Mouse (Mus musculus) CH12.LX (cell line): ENCODE results near the gene Txndc9. TPM values are rescaled to one million over a fixed set of nuclear protein-coding genes. Genes with fewer than 3 reads are reported as not detected.

Experiments
- DNase-seq: peaks from one replicate; pipeline ENCODE4 v3.0.0-alpha.2; 2013; ENCODE audit errors: extremely low read depth
- H3K27ac ChIP-seq: 2 replicates; pipeline ENCODE4 v1.5.1; 2012; ENCODE audit warnings: low read depth, mild to moderate bottlenecking, control low read depth, moderate library complexity; ENCODE audit not compliant: insufficient read depth
- H3K27me3 ChIP-seq: replicated peaks from 2 replicates; pipeline ENCODE3; 2012; ENCODE audit warnings: inconsistent platforms
- H3K36me3 ChIP-seq, 2 experiments: replicated peaks in 1 of 2; 2 replicates each; pipeline versions ENCODE3 to v1.6.1; 2012; ENCODE audit warnings: inconsistent platforms in 1 of 2, low read length in 1 of 2, mild to moderate bottlenecking in 1 of 2, mixed read lengths in 1 of 2, moderate library complexity in 1 of 2; ENCODE audit not compliant: control insufficient read depth in 1 of 2, insufficient read depth in 1 of 2
- H3K4me1 ChIP-seq, 2 experiments: 2 replicates each; pipeline ENCODE4 v1.6.1; 2012; ENCODE audit warnings: inconsistent platforms in 1 of 2, moderate library complexity in 1 of 2; ENCODE audit not compliant: insufficient read depth in 2 of 2, control insufficient read depth in 1 of 2
- H3K4me2 ChIP-seq: 2 replicates; pipeline ENCODE4 v1.6.1; 2012; ENCODE audit warnings: low read depth, mild to moderate bottlenecking, control low read depth; ENCODE audit not compliant: poor library complexity, insufficient read depth, severe bottlenecking
- H3K4me3 ChIP-seq, 3 experiments: fragments of 150-350 bp in 1 of 3; sonication (generic) in 1 of 3; replicated peaks in 1 of 3; 2 replicates each; pipeline versions ENCODE3 to v1.5.1; 2011 to 2012; ENCODE audit warnings: low read depth in 2 of 3, low read length in 2 of 3, mild to moderate bottlenecking in 2 of 3, moderate library complexity in 2 of 3, control low read depth in 1 of 3, improper control_type of control experiment in 1 of 3, inconsistent platforms in 1 of 3, mixed read lengths in 1 of 3; ENCODE audit not compliant: poor library complexity in 1 of 3
- H3K79me2 ChIP-seq: replicated peaks from 2 replicates; pipeline ENCODE4 v1.6.1; 2012; ENCODE audit warnings: mild to moderate bottlenecking, moderate library complexity; ENCODE audit not compliant: control insufficient read depth, poor library complexity, insufficient read depth, severe bottlenecking; ENCODE audit errors: extremely low read depth
- H3K9ac ChIP-seq: 2 replicates; pipeline ENCODE4 v1.6.1; 2012; ENCODE audit warnings: low read depth, mild to moderate bottlenecking, control low read depth, moderate library complexity; ENCODE audit not compliant: insufficient read depth
- H3K9me3 ChIP-seq: replicated peaks from 2 replicates; pipeline ENCODE3; 2012; ENCODE audit warnings: low read length, inconsistent platforms, mixed read lengths
- CTCF ChIP-seq, 2 experiments: IDR thresholded peaks in 1 of 2; conservative IDR thresholded peaks in 1 of 2; 2 replicates each; pipeline ENCODE4 v1.5.1; 2011 to 2012; ENCODE audit warnings: low read depth in 2 of 2, low read length in 2 of 2, improper control_type of control experiment in 1 of 2, inconsistent platforms in 1 of 2, mild to moderate bottlenecking in 1 of 2, moderate library complexity in 1 of 2
- E2F4 ChIP-seq: IDR thresholded peaks from 2 replicates; pipeline ENCODE4 v1.6.1; 2011; ENCODE audit warnings: low read depth, low read length, improper control_type of control experiment; ENCODE audit not compliant: insufficient replicate concordance
- ELF1 ChIP-seq: IDR thresholded peaks from 2 replicates; pipeline ENCODE4 v1.6.1; 2014; ENCODE audit warnings: low read depth, mild to moderate bottlenecking, inconsistent platforms, low read length, improper control_type of control experiment
- ETS1 ChIP-seq: conservative IDR thresholded peaks from 2 replicates; pipeline ENCODE4 v1.6.1; 2012; ENCODE audit warnings: low read depth, mild to moderate bottlenecking, inconsistent platforms, low read length, improper control_type of control experiment, moderate library complexity
- GABPA ChIP-seq: IDR thresholded peaks from 2 replicates; pipeline ENCODE4 v1.6.1; 2012; ENCODE audit warnings: low read depth, low read length, improper control_type of control experiment, inconsistent platforms; ENCODE audit not compliant: insufficient replicate concordance
- JUN ChIP-seq: IDR thresholded peaks from 2 replicates; pipeline ENCODE4 v1.6.1; 2011; ENCODE audit warnings: low read depth, mild to moderate bottlenecking, low read length, improper control_type of control experiment, moderate library complexity; ENCODE audit not compliant: insufficient read depth
- JUND ChIP-seq: conservative IDR thresholded peaks from 2 replicates; pipeline ENCODE4 v1.6.1; 2011; ENCODE audit warnings: low read depth, low read length, improper control_type of control experiment
- MAFK ChIP-seq: IDR thresholded peaks from 2 replicates; pipeline ENCODE4 v1.6.1; 2011; ENCODE audit warnings: low read length, improper control_type of control experiment; ENCODE audit not compliant: insufficient replicate concordance
- MAZ ChIP-seq: IDR thresholded peaks from 2 replicates; pipeline ENCODE4 v1.6.1; 2012; ENCODE audit warnings: low read depth, mild to moderate bottlenecking, inconsistent platforms, low read length, improper control_type of control experiment, moderate library complexity
- MXI1 ChIP-seq: IDR thresholded peaks from 2 replicates; pipeline ENCODE4 v1.6.1; 2011; ENCODE audit warnings: mild to moderate bottlenecking, low read depth, low read length, improper control_type of control experiment
- NRF1 ChIP-seq: IDR thresholded peaks from 2 replicates; pipeline ENCODE4 v1.6.1; 2014; ENCODE audit warnings: low read depth, mild to moderate bottlenecking, inconsistent platforms, low read length, improper control_type of control experiment, moderate library complexity
- PAX5 ChIP-seq: IDR thresholded peaks from 2 replicates; pipeline ENCODE4 v1.6.1; 2012; ENCODE audit warnings: low read length, inconsistent platforms, mixed read lengths
- POLR2A ChIP-seq: IDR thresholded peaks from 2 replicates; pipeline ENCODE4 v1.6.1; 2011; ENCODE audit warnings: low read depth, mild to moderate bottlenecking, improper control_type of control experiment, low read length
- POLR2AphosphoS2 ChIP-seq: IDR thresholded peaks from 2 replicates; pipeline ENCODE4 v1.6.1; 2011; ENCODE audit warnings: low read depth, low read length, improper control_type of control experiment
- TBP ChIP-seq: conservative IDR thresholded peaks from 2 replicates; pipeline ENCODE4 v1.6.1; 2011; ENCODE audit warnings: low read depth, low read length, improper control_type of control experiment
- UBTF ChIP-seq: IDR thresholded peaks from 2 replicates; pipeline ENCODE4 v1.6.1; 2012; ENCODE audit warnings: low read depth, mild to moderate bottlenecking, inconsistent platforms, low read length, improper control_type of control experiment, moderate library complexity
- USF1 ChIP-seq: IDR thresholded peaks from 2 replicates; pipeline ENCODE4 v1.6.1; 2014; ENCODE audit warnings: low read depth, mild to moderate bottlenecking, inconsistent platforms, low read length, improper control_type of control experiment
- ZMIZ1 ChIP-seq: IDR thresholded peaks from 2 replicates; pipeline ENCODE4 v1.6.1; 2012; ENCODE audit warnings: low read depth, mild to moderate bottlenecking, inconsistent platforms, low read length, improper control_type of control experiment
- ZNF384 ChIP-seq: IDR thresholded peaks from 2 replicates; pipeline ENCODE4 v1.6.1; 2012; ENCODE audit warnings: low read depth, low read length, improper control_type of control experiment, inconsistent platforms
- dilution Hi-C: fragments of 300-500 bp; cut with MboI; formaldehyde crosslinking; loops from 2 replicates; pipeline ENCODE4 v1.14.3; 2020; ENCODE audit warnings: low sequenced_read_pairs; ENCODE audit not compliant: extremely low pct_unique_long_range_greater_than_20kb, extremely low pct_ligation_motif_present
- in situ Hi-C: fragments of 300-500 bp; cut with MboI; formaldehyde crosslinking; loops from 3 replicates; pipeline ENCODE4 v1.14.3; 2019; ENCODE audit warnings: low sequenced_read_pairs, low pct_ligation_motif_present, low pct_unique_long_range_greater_than_20kb, mixed read lengths
- polyA plus RNA-seq: library from polyadenylated mRNA; unstranded; fragments of >175 nt; gene quantifications from 2 replicates; pipeline ENCODE4 v1.2.1, GENCODE M21; 2012; ENCODE audit warnings: low read depth; ENCODE audit not compliant: insufficient read length
- total RNA-seq, 2 experiments: library from RNA; depleted of rRNA; stranded (reverse); fragments of 300-350 nt in 1 of 2; fragments of >200 nt in 1 of 2; gene quantifications; 2 replicates each; pipeline ENCODE4 v1.2.3; 2012 to 2014

Gene Txndc9
- total and polyA plus RNA-seq, 3 experiments = 44.1 to 99.5 (median 82.1) TPM

GRCm38 (mm10) chr1:38012104-38012503 lies 14.4 kb upstream of the Txndc9 start (continued):
- TF ChIP-seq JUN (no peak), USF1 (no peak), MXI1 (no peak; the same call in none of the 2 replicates), E2F4 (no peak), TBP (0 out of 2 replicates have a peak, but pooled peaks have one; percentile 41), UBTF (no peak)

GRCm38 (mm10) chr1:38011647-38012046 lies 14.0 kb upstream of the Txndc9 start:
- dilution Hi-C loops (no loop called here), in situ Hi-C loops (no loop called here)
- Histone ChIP-seq H3K9ac (no peak overlapping the region), H3K27me3 (no peaks in the 10 kb centered on the region), H3K4me2 (peak overlapping the region; percentile 98), H3K36me3 (peaks cover 0 to 15% of the 10 kb centered on the region in 2 experiments), H3K27ac (peak overlapping the region; percentile 62), H3K4me3 (peak overlapping the region; percentile 9 to 36 (median 18)), H3K9me3 (no peaks in the 10 kb centered on the region), H3K4me1 (peaks cover 12 to 62% of the 10 kb centered on the region in 2 experiments), H3K79me2 (peaks cover 70% of the 10 kb centered on the region)
- peak; percentile 58 for DNase-seq
- peak; percentile 65; the same call in 1 of the 2 replicates for TF ChIP-seq MXI1
- TF ChIP-seq TBP = no peak

GRCm38 (mm10) chr1:38006741-38007140 lies 9.0 kb upstream of the Txndc9 start:
- Histone ChIP-seq H3K27me3 (no peaks in the 10 kb centered on the region), H3K27ac (no peak overlapping the region), H3K4me3 (no peak overlapping the region), H3K4me2 (no peak overlapping the region), H3K4me1 (peaks cover 10 to 57% of the 10 kb centered on the region in 2 experiments; a peak in 3 of 4 replicates), H3K9ac (no peak overlapping the region), H3K36me3 (peaks cover 0 to 23% of the 10 kb centered on the region in 2 experiments), H3K79me2 (peaks cover 78% of the 10 kb centered on the region), H3K9me3 (no peaks in the 10 kb centered on the region)
- TF ChIP-seq ZMIZ1 (no peak), JUN (no peak), E2F4 (no peak), TBP (no peak), GABPA (no peak), NRF1 (no peak), UBTF (no peak), JUND (no peak), MAZ (no peak), ETS1 (no peak), POLR2A (no peak), ZNF384 (no peak), MAFK (no peak), PAX5 (no peak), CTCF (conservative IDR thresholded peaks at IDR 0.05 in 1 of 2, IDR thresholded peaks at IDR 0.05 in 1 of 2; ENCODE audit: low read depth in 2 of 2, low read length in 2 of 2) (no peak), POLR2AphosphoS2 (no peak), ELF1 (no peak), MXI1 (no peak)
- dilution Hi-C loops = no loop called here
- DNase-seq = no peak
- in situ Hi-C loops = loop anchor here (10.0 kb wide), 1 partner anchor 118 kb away; the partner anchor contains the start of gene Rev1
